Mouse (Mus musculus): ENCODE data around the gene Adgrv1. TPM values are rescaled to one million over a fixed set of nuclear protein-coding genes. Genes with fewer than 3 reads are reported as not detected.
A peak's percentile ranks its signal among the peaks of the same experiment; 100 is the strongest.

The Adgrv1 gene
- 11.5 and 14.2 TPM in 2 replicates for polyA plus RNA-seq (2015; fragmentation: Nextera tagmentation; extraction: Ambion mirVana)

DNA sequence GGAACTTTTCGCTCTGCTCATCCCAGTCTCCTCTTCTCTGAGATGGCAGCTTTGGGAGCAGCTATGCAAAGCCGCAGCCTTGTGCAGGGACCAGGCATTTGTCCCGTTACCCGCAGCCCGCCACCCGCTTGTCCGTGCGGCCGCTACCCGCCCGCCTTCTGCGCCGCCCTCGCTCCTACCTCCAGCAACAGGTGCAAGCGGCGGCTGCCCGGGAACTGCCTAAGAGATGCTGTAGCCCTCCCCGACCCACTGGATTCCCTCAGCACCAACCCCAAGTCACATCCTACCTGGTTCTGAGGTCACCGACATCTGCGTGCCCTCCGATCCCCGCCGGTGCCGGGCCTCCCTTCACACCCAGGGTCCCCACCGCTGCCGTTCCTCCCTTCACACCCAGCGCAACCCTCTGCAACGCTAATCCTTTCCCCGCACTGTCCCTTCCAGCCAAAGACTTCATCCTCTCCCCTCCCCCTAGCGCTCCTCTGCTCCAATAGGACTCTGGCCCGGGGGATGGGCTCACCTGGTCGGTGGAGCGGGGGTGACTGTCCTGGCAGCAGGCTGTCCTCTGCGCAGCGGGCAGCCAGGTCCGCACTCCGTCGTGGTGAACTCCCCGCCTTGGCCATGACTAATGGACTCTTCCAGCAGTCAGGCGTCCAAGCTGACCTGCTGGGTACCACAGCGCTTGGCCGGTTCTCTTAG lies at the start of gene Adgrv1:
TSS of gene Adgrv1 (minus strand) at position 435 of the 696 bp plus-strand sequence.
- no peaks in the 10 kb centered on the region for H3K27me3 ChIP-seq (replicated peaks; ENCODE audit: control insufficient read depth, insufficient read depth, low read length)
- peaks cover 17% of the 10 kb centered on the region for H3K4me1 ChIP-seq (replicated peaks; ENCODE audit: control insufficient read depth, insufficient read depth, low read length)
- WGBS = 1% methylated on average over 42 of the region's 42 CpGs
- ATAC-seq = peak; percentile 93
- no peaks in the 10 kb centered on the region for H3K9me3 ChIP-seq (ENCODE audit: control insufficient read depth, low read length)
- H3K4me2 ChIP-seq (ENCODE audit: low read length) = peak within 1 kb of the TSS; percentile 63
- no peaks in the 10 kb centered on the region for H3K36me3 ChIP-seq (ENCODE audit: control insufficient read depth, insufficient read depth)
- H3K4me3 ChIP-seq (replicated peaks; ENCODE audit: low read length) = peak within 1 kb of the TSS; percentile 45
- H3K27ac ChIP-seq (ENCODE audit: low read length) = no peak within 1 kb of the TSS
- peak within 1 kb of the TSS; percentile 36 for H3K9ac ChIP-seq (replicated peaks; ENCODE audit: low read depth, low read length)

DNA sequence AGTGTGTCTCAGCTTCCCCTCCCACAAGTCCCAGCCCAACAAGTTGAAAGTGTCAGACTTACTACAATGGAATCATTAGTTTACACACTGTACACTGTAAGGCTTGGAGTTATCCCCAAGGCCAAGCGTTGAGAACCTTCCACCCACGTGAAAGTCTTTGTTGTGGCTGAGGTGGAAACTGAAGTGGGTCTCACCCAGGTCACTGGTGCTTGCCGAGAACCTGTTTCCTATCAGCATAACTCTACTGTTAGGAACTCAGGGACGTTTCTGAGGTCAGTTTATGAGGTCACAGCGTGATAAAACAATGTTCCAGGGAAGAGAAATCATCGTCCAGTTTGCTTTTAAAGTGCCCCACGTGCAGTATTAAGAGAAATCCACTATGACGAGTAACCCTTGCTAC lies 42.4 kb upstream of the Adgrv1 start:
- ATAC-seq = no peak
- no peak overlapping the region for H3K27ac ChIP-seq (ENCODE audit: low read length)
- WGBS = 90% methylated on average over 8 of the region's 8 CpGs

GRCm38 (mm10) chr13:81667713-81668112 lies 34.8 kb upstream of the Adgrv1 start:
- Histone ChIP-seq H3K9me3 (ENCODE audit: control insufficient read depth, low read length) (no peaks in the 10 kb centered on the region), H3K27ac (ENCODE audit: low read length) (no peak overlapping the region), H3K9ac (replicated peaks; ENCODE audit: low read depth, low read length) (no peak overlapping the region), H3K27me3 (replicated peaks; ENCODE audit: control insufficient read depth, insufficient read depth, low read length) (no peaks in the 10 kb centered on the region), H3K4me2 (ENCODE audit: low read length) (no peak overlapping the region), H3K4me3 (replicated peaks; ENCODE audit: low read length) (no peak overlapping the region), H3K36me3 (ENCODE audit: control insufficient read depth, insufficient read depth) (peaks cover 35% of the 10 kb centered on the region), H3K4me1 (replicated peaks; ENCODE audit: control insufficient read depth, insufficient read depth, low read length) (0 out of 2 replicates have a peak, but pooled peaks cover 7% of the 10 kb centered on the region)
- no peak for ATAC-seq
- 97% methylated on average over 5 of the region's 5 CpGs for WGBS

More for the DNA sequence above, 42.4 kb upstream of the Adgrv1 start:
- H3K27me3 ChIP-seq (replicated peaks; ENCODE audit: control insufficient read depth, insufficient read depth, low read length) = no peaks in the 10 kb centered on the region
- no peak overlapping the region for H3K4me3 ChIP-seq (replicated peaks; ENCODE audit: low read length)
- no peak overlapping the region for H3K9ac ChIP-seq (replicated peaks; ENCODE audit: low read depth, low read length)
- H3K4me1 ChIP-seq (replicated peaks; ENCODE audit: control insufficient read depth, insufficient read depth, low read length) = no peaks in the 10 kb centered on the region
- peaks cover 7% of the 10 kb centered on the region; the same call in 1 of the 2 replicates for H3K36me3 ChIP-seq (ENCODE audit: control insufficient read depth, insufficient read depth)
- H3K4me2 ChIP-seq (ENCODE audit: low read length) = no peak overlapping the region
- H3K9me3 ChIP-seq (ENCODE audit: control insufficient read depth, low read length) = no peaks in the 10 kb centered on the region

- peak; percentile 5; the same call in 1 of the 2 replicates for ATAC-seq
Measured at GRCm38 (mm10) chr13:81664331-81664698, 31.4 kb upstream of the Adgrv1 start.

DNA sequence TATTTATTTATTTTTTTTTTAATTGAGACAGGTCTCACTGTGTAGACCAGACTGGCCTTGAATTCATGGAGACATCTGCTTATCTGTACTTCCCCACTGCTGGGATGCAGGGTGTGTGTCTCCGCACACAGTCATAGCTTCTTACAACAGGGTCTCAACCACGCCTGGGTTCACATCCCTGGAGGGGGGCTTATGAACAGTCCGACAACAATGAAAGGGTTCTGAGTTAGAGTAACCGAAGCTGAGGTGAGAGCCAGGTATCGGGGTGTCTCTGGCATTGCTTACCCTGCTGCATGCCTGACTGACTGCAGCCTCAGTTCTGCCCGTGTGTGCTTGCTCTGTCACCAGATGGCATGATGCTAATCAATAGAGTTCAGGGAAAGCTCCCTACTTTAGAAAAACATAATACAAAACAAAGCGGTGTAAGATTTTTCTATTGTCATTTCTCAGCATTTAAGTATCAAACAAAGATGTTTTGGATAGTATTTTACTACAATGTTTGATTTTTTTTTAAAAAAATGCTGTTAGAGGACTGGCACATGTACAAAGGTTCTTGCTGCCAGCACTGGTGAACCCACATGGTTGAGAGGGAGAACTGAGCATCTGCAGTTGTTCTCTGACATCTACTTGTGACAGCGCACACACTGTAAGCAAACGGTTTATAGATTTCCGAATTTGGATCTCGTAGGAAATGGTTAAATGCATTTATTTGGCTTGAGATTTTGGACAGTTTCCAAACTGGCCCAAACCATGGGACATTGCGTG lies 30.8 kb upstream of the Adgrv1 start:
- ATAC-seq = peak; percentile 77
- Histone ChIP-seq H3K27me3 (replicated peaks; ENCODE audit: control insufficient read depth, insufficient read depth, low read length) (no peaks in the 10 kb centered on the region), H3K4me2 (ENCODE audit: low read length) (no peak overlapping the region), H3K4me3 (replicated peaks; ENCODE audit: low read length) (no peak overlapping the region), H3K9me3 (ENCODE audit: control insufficient read depth, low read length) (no peaks in the 10 kb centered on the region), H3K36me3 (ENCODE audit: control insufficient read depth, insufficient read depth) (peaks cover 25% of the 10 kb centered on the region), H3K9ac (replicated peaks; ENCODE audit: low read depth, low read length) (no peak overlapping the region), H3K27ac (ENCODE audit: low read length) (no peak overlapping the region), H3K4me1 (replicated peaks; ENCODE audit: control insufficient read depth, insufficient read depth, low read length) (peaks cover 12% of the 10 kb centered on the region)
- 57% methylated on average over 12 of the region's 12 CpGs for WGBS

More at GRCm38 (mm10) chr13:81664331-81664698, 31.4 kb upstream of the Adgrv1 start:
- Histone ChIP-seq H3K27me3 (replicated peaks; ENCODE audit: control insufficient read depth, insufficient read depth, low read length) (no peaks in the 10 kb centered on the region), H3K36me3 (ENCODE audit: control insufficient read depth, insufficient read depth) (peaks cover 26% of the 10 kb centered on the region), H3K4me3 (replicated peaks; ENCODE audit: low read length) (no peak overlapping the region), H3K9me3 (ENCODE audit: control insufficient read depth, low read length) (no peaks in the 10 kb centered on the region), H3K27ac (ENCODE audit: low read length) (no peak overlapping the region), H3K4me2 (ENCODE audit: low read length) (no peak overlapping the region), H3K9ac (replicated peaks; ENCODE audit: low read depth, low read length) (no peak overlapping the region), H3K4me1 (replicated peaks; ENCODE audit: control insufficient read depth, insufficient read depth, low read length) (0 out of 2 replicates have a peak, but pooled peaks cover 8% of the 10 kb centered on the region)
- 82% methylated on average over 5 of the region's 5 CpGs for WGBS

DNA sequence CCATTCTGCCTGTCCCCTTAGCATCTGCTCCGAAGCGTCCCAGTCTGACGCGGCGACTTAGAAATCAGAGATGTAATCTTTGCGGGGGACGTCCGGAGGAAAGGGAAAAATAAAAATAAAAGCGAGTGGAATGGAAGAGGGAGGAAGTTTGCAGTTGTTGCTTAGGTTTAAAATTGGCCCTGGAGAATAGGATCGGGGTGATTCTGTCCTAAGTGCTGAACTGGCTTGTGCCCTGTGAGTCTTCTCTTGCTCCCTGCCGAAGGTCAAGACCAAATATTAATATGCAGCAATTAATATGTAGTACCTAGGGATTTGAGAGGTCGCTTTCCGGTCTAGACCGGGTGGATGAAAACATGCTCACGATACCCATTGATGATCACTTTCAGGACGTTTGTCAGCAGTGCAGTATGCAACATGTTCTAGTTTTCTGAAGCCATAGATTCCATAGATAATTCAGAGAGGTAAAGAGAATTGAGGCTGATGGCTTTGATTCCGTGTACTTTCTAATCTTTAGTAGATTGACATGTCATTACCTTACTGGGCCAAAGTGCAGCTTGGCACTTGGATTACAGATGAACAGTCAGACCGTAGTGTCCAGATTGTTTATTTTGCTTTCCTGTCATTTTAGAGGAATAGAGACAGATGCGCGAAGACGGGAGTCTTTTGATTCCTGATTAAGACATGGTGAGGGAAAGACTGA lies 25.2 kb upstream of the Adgrv1 start:
- Histone ChIP-seq H3K27me3 (replicated peaks; ENCODE audit: control insufficient read depth, insufficient read depth, low read length) (no peaks in the 10 kb centered on the region), H3K36me3 (ENCODE audit: control insufficient read depth, insufficient read depth) (no peaks in the 10 kb centered on the region), H3K4me3 (replicated peaks; ENCODE audit: low read length) (peak overlapping the region; percentile 80), H3K4me2 (ENCODE audit: low read length) (peak overlapping the region; percentile 68), H3K27ac (ENCODE audit: low read length) (peak overlapping the region; percentile 86), H3K4me1 (replicated peaks; ENCODE audit: control insufficient read depth, insufficient read depth, low read length) (peaks cover 15% of the 10 kb centered on the region), H3K9me3 (ENCODE audit: control insufficient read depth, low read length) (no peaks in the 10 kb centered on the region), H3K9ac (replicated peaks; ENCODE audit: low read depth, low read length) (peak overlapping the region; percentile 90)
- ATAC-seq = no peak; the same call in 1 of the 2 replicates
- 6% methylated on average over 21 of the region's 21 CpGs for WGBS

DNA sequence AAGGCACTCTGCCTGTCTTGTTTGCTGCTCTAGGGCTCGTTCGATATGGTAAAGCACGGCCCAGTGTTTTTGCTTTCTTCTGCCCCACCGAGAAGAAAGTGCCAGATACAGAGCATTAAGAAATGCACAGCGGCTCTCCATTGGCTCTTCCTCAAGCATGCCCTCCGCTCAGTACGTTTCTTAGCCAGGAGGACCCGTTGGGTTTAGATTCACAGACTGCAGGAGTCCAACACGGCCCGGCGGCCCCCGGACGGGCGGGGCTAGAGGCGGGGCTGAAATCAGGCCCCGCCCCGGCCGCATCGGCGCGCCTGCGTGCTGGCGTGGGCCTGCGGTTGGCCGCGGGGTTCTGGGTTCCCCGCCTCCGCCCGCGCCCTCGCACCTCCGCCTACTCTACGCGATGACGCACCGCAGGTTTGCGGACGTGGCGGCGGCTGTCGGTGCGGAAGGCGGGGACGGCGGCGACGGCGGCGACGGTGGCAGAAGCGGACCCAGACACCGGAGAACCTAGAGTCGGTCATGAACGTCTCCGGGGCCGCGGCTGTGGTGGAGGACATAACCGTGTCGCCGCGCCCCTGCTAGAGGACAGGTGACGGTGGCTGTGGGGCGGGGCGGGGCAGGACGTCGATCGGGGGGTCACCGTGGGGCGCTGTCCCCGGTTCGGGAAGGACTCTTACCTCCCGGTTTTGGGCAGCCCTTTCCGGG lies 24.5 kb upstream of the Adgrv1 start, which contains the start of gene Lysmd3:
TSS of gene Lysmd3 (plus strand) at position 313 of the 702 bp plus-strand sequence.
- peak; percentile 99 for ATAC-seq
- under 1% methylated on average over 73 of the region's 73 CpGs for WGBS
- Histone ChIP-seq H3K27me3 (replicated peaks; ENCODE audit: control insufficient read depth, insufficient read depth, low read length) (no peaks in the 10 kb centered on the region), H3K9me3 (ENCODE audit: control insufficient read depth, low read length) (no peaks in the 10 kb centered on the region), H3K4me2 (ENCODE audit: low read length) (peak within 1 kb of the TSS; percentile 68), H3K4me1 (replicated peaks; ENCODE audit: control insufficient read depth, insufficient read depth, low read length) (peaks cover 15% of the 10 kb centered on the region), H3K27ac (ENCODE audit: low read length) (peak within 1 kb of the TSS; percentile 86), H3K36me3 (ENCODE audit: control insufficient read depth, insufficient read depth) (no peaks in the 10 kb centered on the region), H3K4me3 (replicated peaks; ENCODE audit: low read length) (peak within 1 kb of the TSS; percentile 80), H3K9ac (replicated peaks; ENCODE audit: low read depth, low read length) (peak within 1 kb of the TSS; percentile 90)

DNA sequence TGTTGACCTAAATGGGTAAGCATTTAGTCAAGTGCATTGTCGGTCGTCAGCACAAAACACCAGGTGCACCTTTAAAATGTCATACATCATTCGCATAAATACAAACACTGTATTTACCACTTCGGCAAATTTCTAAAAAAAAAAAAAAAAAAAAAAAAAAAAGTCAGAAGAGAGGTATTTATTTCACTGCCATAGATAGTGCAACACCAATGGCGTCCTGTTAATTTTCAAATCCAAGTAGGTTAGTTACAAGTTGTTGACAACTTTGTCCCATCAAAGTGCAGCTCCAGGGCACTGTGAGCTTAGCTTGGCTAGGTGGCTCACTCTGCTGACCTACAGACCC lies 24.0 kb upstream of the Adgrv1 start:
- Histone ChIP-seq H3K9ac (replicated peaks; ENCODE audit: low read depth, low read length) (peak overlapping the region; percentile 52), H3K4me2 (ENCODE audit: low read length) (peak overlapping the region; percentile 68), H3K9me3 (ENCODE audit: control insufficient read depth, low read length) (no peaks in the 10 kb centered on the region), H3K27me3 (replicated peaks; ENCODE audit: control insufficient read depth, insufficient read depth, low read length) (no peaks in the 10 kb centered on the region), H3K4me1 (replicated peaks; ENCODE audit: control insufficient read depth, insufficient read depth, low read length) (peaks cover 15% of the 10 kb centered on the region), H3K4me3 (replicated peaks; ENCODE audit: low read length) (peak overlapping the region; percentile 80), H3K36me3 (ENCODE audit: control insufficient read depth, insufficient read depth) (no peaks in the 10 kb centered on the region), H3K27ac (ENCODE audit: low read length) (peak overlapping the region; percentile 86)
- 4% methylated on average over 5 of the region's 5 CpGs for WGBS
- ATAC-seq = no peak
